Comparison of ENCODE assay signal across 30 mouse cellular contexts in genomic region chr15:80100196-80100595, GRCm38 (mm10). TPM values are rescaled to one million over a fixed set of nuclear protein-coding genes. Genes with fewer than 3 reads are reported as not detected.
DNase-seq lines count a peak whose midpoint lies in the region; TF ChIP-seq lines count a peak whose summit lies in the region.
"Had no signal": no experiment of that assay in that cellular context is flagged by ENCODE, and none has a peak within 500 bp of the region (broad histone marks: within the 10 kb centered on the region; RNA-seq: fewer than 3 reads in every experiment).

No protein-coding gene starts in this region.

- peak; percentile 46 to 54 for DNase-seq in cerebellum, postnatal 10 days
- no peak for DNase-seq in cerebellum, postnatal 14 days
- DNase-seq in left cerebral cortex, adult 2 months (ENCODE audit: extremely low spot score in 1 of 2, low spot score in 2 of 2), result no peak
- DNase-seq in left cerebral cortex, postnatal 4 days, result no peak
- no peak for DNase-seq in urinary bladder, postnatal 4 days (ENCODE audit: low spot score in 2 of 2)
- DNase-seq: adrenal gland, postnatal 25 days; B cell, adult 2 months; gastrocnemius, adult 2 months; gastrocnemius, postnatal 36 days; heart, adult 18-20 months; heart, postnatal 4 days; kidney, adult 18-20 months; kidney, postnatal 25 days; liver, postnatal 0 days; lung, postnatal 36 days; retina, postnatal 1 day; right cerebral cortex, postnatal 14 days; thymus, postnatal 14 days had no signal

- peaks cover 68% of the 10 kb centered on the region for H3K4me1 ChIP-seq in bone marrow macrophage, adult 2 months (ENCODE audit: control insufficient read depth, insufficient read depth, low read length)
- H3K4me1 ChIP-seq in cortical plate, adult 2 months (ENCODE audit: control insufficient read depth, insufficient read depth, low read length), result peaks cover 21% of the 10 kb centered on the region

- no peak overlapping the region for H3K4me3 ChIP-seq in left cerebral cortex, adult 2 months
- H3K4me3 ChIP-seq in bone marrow macrophage, adult 2 months (ENCODE audit: insufficient read depth, low read length), result no peak overlapping the region
- H3K4me3 ChIP-seq in cortical plate, adult 2 months (ENCODE audit: insufficient read depth, low read length), result no peak overlapping the region
- H3K4me3 ChIP-seq: embryonic facial prominence, embryonic 10.5 days; embryonic facial prominence, embryonic 15.5 days; forebrain, embryonic 13.5 days; gastrocnemius, adult 2 months; heart, embryonic 12.5 days; hindbrain, embryonic 13.5 days; kidney, embryonic 15.5 days; limb, embryonic 10.5 days; limb, embryonic 15.5 days; midbrain, embryonic 13.5 days had no signal

- intact Hi-C loops in left cerebral cortex, adult 2 months (cut with DNase I), result no loop called here
- intact Hi-C loops in left cerebral cortex, postnatal 4 days (cut with DNase I), result no loop called here

- TF ChIP-seq POLR2A in bone marrow macrophage, adult 2 months (IDR thresholded peaks at IDR 0.05; ENCODE audit: borderline replicate concordance, low read depth, low read length), result no peak
- no peak for TF ChIP-seq POLR2A in cortical plate, adult 2 months (IDR thresholded peaks at IDR 0.05; ENCODE audit: extremely low read depth, insufficient read depth, low read length)

- TF ChIP-seq CTCF in left cerebral cortex, adult 2 months (IDR thresholded peaks at IDR 0.05), result no peak
- TF ChIP-seq CTCF in bone marrow macrophage, adult 2 months (IDR thresholded peaks at IDR 0.05; ENCODE audit: low read depth, low read length), result no peak
- TF ChIP-seq CTCF in cortical plate, adult 2 months (IDR thresholded peaks at IDR 0.05; ENCODE audit: extremely low read depth, insufficient read depth, low read length), result no peak

- H3K27ac ChIP-seq in left cerebral cortex, adult 2 months, result peak overlapping the region; percentile 89
- H3K27ac ChIP-seq in bone marrow macrophage, adult 2 months (ENCODE audit: insufficient read depth, low read depth, low read length), result peak overlapping the region; percentile 97
- 0 out of 2 replicates have a peak overlapping the region, but pooled peaks have one; percentile 35 for H3K27ac ChIP-seq in cortical plate, adult 2 months (ENCODE audit: insufficient read depth, low read length)
- H3K27ac ChIP-seq: embryonic facial prominence, embryonic 10.5 days; embryonic facial prominence, embryonic 15.5 days; forebrain, embryonic 13.5 days; gastrocnemius, adult 2 months; hindbrain, embryonic 13.5 days; kidney, embryonic 15.5 days; limb, embryonic 10.5 days; limb, embryonic 15.5 days; midbrain, embryonic 13.5 days had no signal

RNA-seq across cellular contexts. Expression of gene Rpl3, which starts 8.5 kb away (rescaled TPM):
- 100 to 1,000 TPM; 439 to 468 TPM for total RNA-seq in left cerebral cortex, adult 2 months (2021)
- total RNA-seq in left cerebral cortex, postnatal 4 days (2021), result 100 to 1,000 TPM; 535 to 552 TPM
- polyA plus RNA-seq in bone marrow macrophage, adult 2 months (2012; ENCODE audit: insufficient read depth, insufficient read length, missing spikeins), result 928 and 957 TPM in 2 replicates
- 680 and 714 TPM in 2 replicates for polyA plus RNA-seq in cortical plate, adult 2 months (2012; rRNA removed)

RNA-seq across cellular contexts. Expression of gene Syngr1, which starts 9.1 kb away (rescaled TPM):
- total RNA-seq in left cerebral cortex, adult 2 months (2021), result 100 to 1,000 TPM; 429 to 434 TPM
- 100 to 1,000 TPM; 175 to 191 TPM for total RNA-seq in left cerebral cortex, postnatal 4 days (2021)
- polyA plus RNA-seq in bone marrow macrophage, adult 2 months (2012; ENCODE audit: insufficient read depth, insufficient read length, missing spikeins), result 95.0 and 111 TPM in 2 replicates
- polyA plus RNA-seq in cortical plate, adult 2 months (2012; rRNA removed), result 354 and 372 TPM in 2 replicates
- total RNA-seq: monocyte, adult 5-6 weeks had no signal

RNA-seq across cellular contexts. Expression of gene Tab1, which starts 32.7 kb away (rescaled TPM):
- total RNA-seq in left cerebral cortex, adult 2 months (2021), result 10 to 100 TPM; 23.7 to 26.4 TPM
- 10 to 100 TPM; 27.7 to 36.2 TPM for total RNA-seq in left cerebral cortex, postnatal 4 days (2021)
- polyA plus RNA-seq in bone marrow macrophage, adult 2 months (2012; ENCODE audit: insufficient read depth, insufficient read length, missing spikeins), result 18.3 and 19.2 TPM in 2 replicates
- polyA plus RNA-seq in cortical plate, adult 2 months (2012; rRNA removed), result 33.6 and 33.8 TPM in 2 replicates

Comparison
In these comparisons a context has a peak if more than half of its experiments do, and no peak if none do; other contexts are left out.
1. DNase-seq: peak in cerebellum, postnatal 10 days (2 of 2); none in cerebellum, postnatal 14 days (0 of 2), left cerebral cortex, adult 2 months (0 of 2), left cerebral cortex, postnatal 4 days (single experiment) and urinary bladder, postnatal 4 days (0 of 2).
2. H3K27ac ChIP-seq: peak in every context shown above with its lines; median percentile 97 in bone marrow macrophage, adult 2 months; 89 in left cerebral cortex, adult 2 months; 35 in cortical plate, adult 2 months.